Mouse (Mus musculus) liver (tissue): ENCODE measurements at regions not wholly inside any gene's neighbourhood (a gene's known extent, or its start where the extent isn't known, plus 50 kb on each side); places are given as distances from the start of the nearest gene placed in this dataset.

Source experiments
- DNase-seq: peaks from one replicate; pipeline ENCODE4 v3.0.0-alpha.2; 2020; ENCODE audit warnings: mixed read lengths

DNA sequence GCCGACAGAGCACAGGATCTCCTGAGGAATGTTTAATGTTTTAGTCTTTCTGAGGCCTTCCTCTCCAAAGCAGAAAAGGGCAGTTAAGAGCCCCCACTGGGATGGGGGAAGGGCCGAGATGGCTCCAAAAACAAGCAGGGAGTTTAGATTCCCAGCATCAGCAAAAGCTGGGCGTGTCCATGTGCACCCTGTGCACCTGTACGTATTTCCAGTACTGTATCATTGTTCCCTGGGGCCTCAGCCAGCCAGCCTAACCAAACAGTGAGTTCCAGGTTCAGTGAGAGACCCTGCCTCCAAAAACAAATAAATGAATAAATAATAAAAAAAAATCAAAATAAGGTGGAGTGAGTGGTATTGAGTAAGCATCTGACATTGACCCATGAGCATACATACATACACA lies 50.8 kb upstream of the Olfm1 start:
- DNase-seq, result no peak

DNA sequence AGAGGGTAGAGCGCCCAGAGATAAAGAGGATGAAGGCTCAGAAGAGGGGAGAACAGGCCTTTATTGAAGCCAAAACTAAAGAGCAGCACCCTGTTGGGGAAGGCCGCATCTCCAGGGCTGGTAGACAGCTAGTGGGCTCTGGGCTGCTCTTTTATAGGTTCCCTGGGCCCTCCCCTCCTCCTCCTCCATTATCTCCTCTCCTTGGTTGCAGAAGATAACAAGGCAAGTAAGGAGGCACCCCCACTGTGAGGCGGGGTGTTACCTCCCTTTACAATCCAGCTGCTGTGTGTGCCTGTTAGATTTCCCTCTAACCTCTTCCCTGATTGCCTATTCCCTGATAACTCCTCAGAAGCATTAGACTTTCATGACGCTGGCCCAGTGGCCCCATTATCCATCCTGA lies 51.2 kb upstream of the Olfm1 start:
- peak; percentile 86 for DNase-seq

DNA sequence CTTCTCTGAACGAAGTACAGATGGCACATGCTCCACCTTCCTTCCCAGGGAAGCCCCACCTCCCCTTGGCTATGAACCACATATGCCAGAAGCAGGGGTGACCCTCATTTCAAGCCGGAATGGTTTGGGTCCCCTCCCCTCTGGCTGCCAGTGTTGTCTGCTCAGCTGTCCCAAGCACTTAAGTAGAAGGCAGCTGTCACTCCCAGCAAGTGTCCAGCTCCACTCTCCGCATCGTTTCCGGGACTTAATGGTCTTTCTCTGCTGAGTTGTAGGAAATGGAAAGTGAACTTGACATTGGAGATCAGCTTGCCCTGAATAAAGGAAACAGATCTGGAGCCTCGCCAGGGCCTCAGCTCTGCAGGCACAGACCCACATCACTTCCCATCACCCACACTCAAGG lies 53.9 kb upstream of the Fcnb start:
- DNase-seq, result no peak

DNA sequence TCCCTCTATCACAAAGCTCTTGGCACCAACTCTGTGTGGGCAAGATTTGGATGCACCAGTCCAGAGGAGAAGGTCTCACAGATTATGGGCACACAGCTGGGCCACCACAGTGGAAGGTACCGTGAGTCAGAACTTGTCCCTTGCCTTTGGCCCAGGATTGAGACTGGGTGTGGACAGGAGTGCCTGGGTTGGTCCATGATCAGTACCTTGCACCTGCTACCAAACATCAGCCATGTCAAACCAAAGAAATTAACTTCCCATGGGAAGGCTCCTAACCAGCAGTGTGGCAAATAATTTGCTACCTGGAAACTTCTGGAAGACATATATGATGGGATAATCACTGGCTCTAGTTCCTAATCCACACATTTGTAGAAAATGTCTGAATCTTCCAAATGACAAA lies 49.9 kb upstream of the Fcnb start:
- DNase-seq, result no peak
